Mouse (Mus musculus): Measurements from ENCODE around the gene Gpx1. TPM values are rescaled to one million over a fixed set of nuclear protein-coding genes. Genes with fewer than 3 reads are reported as not detected.
A peak's percentile ranks its signal among the peaks of the same experiment; 100 is the strongest.

Gpx1 gene
- polyA plus RNA-seq (2016; fragmentation: Nextera tagmentation; extraction: Ambion mirVana) = 5,938 and 5,957 TPM in 2 replicates

- H3K4me3 ChIP-seq = peak within 1 kb of the TSS; percentile 86
- WGBS (ENCODE audit: insufficient replicate concordance) = under 1% methylated on average over 49 of the region's 49 CpGs
- peaks cover 66% of the 10 kb centered on the region for H3K36me3 ChIP-seq
- peak; percentile 93 for ATAC-seq
- peak within 1 kb of the TSS; percentile 98 for H3K9ac ChIP-seq
- no peaks in the 10 kb centered on the region for H3K27me3 ChIP-seq (replicated peaks)
- H3K4me2 ChIP-seq = peak within 1 kb of the TSS; percentile 71
- H3K27ac ChIP-seq = peak within 1 kb of the TSS; percentile 100
- peaks cover 57% of the 10 kb centered on the region for H3K4me1 ChIP-seq
- no peaks in the 10 kb centered on the region for H3K9me3 ChIP-seq (replicated peaks)
Measured at GRCm38 (mm10) chr9:108338886-108339781, at the start of gene Gpx1. Gene Gpx1, plus strand, starts transcription at chr9:108338903.

GRCm38 (mm10) chr9:108289347-108289746 is 49.4 kb upstream of the Gpx1 start:
- peaks cover 23% of the 10 kb centered on the region for H3K4me1 ChIP-seq
- no peaks in the 10 kb centered on the region for H3K9me3 ChIP-seq (replicated peaks)
- H3K9ac ChIP-seq = peak overlapping the region; percentile 70; the same call in 1 of the 2 replicates
- H3K27ac ChIP-seq = peak overlapping the region; percentile 66; the same call in 1 of the 2 replicates
- peak overlapping the region; percentile 78 for H3K4me2 ChIP-seq
- 61% methylated on average over 2 of the region's 2 CpGs for WGBS (ENCODE audit: insufficient replicate concordance)
- H3K4me3 ChIP-seq = peak overlapping the region; percentile 66
- no peaks in the 10 kb centered on the region for H3K27me3 ChIP-seq (replicated peaks)
- no peaks in the 10 kb centered on the region for H3K36me3 ChIP-seq
- no peak for ATAC-seq

DNA sequence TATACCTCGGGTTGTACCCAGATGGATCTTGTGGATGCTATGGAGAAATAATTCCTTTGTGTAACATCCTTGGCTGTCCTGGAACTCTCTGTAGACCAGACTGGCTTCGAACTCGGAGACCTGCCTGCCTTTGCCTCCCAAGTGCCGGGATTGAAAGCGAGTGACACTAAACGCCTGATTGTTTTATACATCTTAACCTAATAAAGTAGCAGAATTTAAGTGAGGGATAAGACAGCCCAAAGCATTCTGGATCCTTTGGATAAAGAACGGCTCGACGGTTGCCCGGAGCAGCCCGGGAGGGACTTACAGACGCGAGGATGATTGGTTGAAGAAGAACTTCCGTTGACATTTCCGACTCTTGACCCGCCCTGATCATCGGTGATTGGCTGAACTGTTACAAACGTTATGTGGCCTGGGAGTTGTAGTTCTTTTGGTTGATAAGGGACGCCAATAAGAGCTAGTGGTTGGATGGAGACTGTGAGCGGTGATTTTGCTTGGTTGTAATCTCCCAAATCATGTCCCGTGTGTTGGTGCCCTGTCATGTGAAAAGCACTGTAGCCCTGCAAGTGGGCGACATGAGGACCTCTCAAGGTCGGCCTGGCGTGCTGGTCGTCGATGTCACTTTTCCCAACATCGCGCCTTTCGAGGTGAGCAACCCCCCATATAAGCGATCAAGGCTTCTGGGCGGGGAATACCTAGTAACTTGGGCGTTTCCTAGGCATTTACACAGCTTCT is 48.5 kb upstream of the Gpx1 start, which contains the start of gene Nicn1:
TSS of gene Nicn1 (plus strand) at position 414 of the 735 bp plus-strand sequence.
- peak within 1 kb of the TSS; percentile 66 for H3K27ac ChIP-seq
- H3K4me2 ChIP-seq = peak within 1 kb of the TSS; percentile 78
- no peaks in the 10 kb centered on the region for H3K9me3 ChIP-seq (replicated peaks)
- no peaks in the 10 kb centered on the region for H3K36me3 ChIP-seq
- H3K4me1 ChIP-seq = peaks cover 20% of the 10 kb centered on the region
- 2% methylated on average over 32 of the region's 32 CpGs for WGBS (ENCODE audit: insufficient replicate concordance)
- H3K27me3 ChIP-seq (replicated peaks) = no peaks in the 10 kb centered on the region
- H3K4me3 ChIP-seq = peak within 1 kb of the TSS; percentile 66
- ATAC-seq = peak; percentile 98
- peak within 1 kb of the TSS; percentile 70 for H3K9ac ChIP-seq

DNA sequence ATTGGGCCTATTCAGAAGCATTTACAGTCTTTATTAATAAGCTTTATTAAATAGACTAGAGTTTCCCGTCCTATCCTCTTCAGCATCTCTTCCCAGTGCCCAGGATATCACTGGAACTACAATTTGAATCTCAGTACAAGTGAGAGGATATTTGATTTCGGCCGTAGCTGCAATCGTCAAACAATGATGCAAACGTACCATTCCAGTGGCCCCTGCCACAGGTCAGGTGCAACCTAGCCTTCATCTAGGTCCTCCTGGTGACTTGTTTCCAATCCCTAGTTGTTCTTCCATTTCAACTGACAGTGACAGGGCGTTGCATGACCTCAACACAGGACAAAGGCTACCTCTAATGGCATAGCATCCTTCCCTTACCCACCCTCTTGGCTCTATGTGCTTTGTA is 47.9 kb upstream of the Gpx1 start:
- Histone ChIP-seq H3K4me3 (peak overlapping the region; percentile 66), H3K9ac (no peak overlapping the region), H3K36me3 (no peaks in the 10 kb centered on the region), H3K4me2 (peak overlapping the region; percentile 78), H3K9me3 (replicated peaks) (no peaks in the 10 kb centered on the region), H3K27ac (no peak overlapping the region), H3K4me1 (peaks cover 20% of the 10 kb centered on the region), H3K27me3 (replicated peaks) (0 out of 2 replicates have a peak, but pooled peaks cover 2% of the 10 kb centered on the region)
- no peak for ATAC-seq
- 47% methylated on average over 6 of the region's 6 CpGs for WGBS (ENCODE audit: insufficient replicate concordance)

- H3K9ac ChIP-seq = 0 out of 2 replicates have a peak within 1 kb of the TSS, but pooled peaks have one; percentile 22
- ATAC-seq = peak; percentile 69
- peaks cover 4% of the 10 kb centered on the region; the same call in 1 of the 2 replicates for H3K36me3 ChIP-seq
- peak within 1 kb of the TSS; percentile 61 for H3K27ac ChIP-seq
- H3K4me2 ChIP-seq = peak within 1 kb of the TSS; percentile 39
- 51% methylated on average over 18 of the region's 18 CpGs for WGBS (ENCODE audit: insufficient replicate concordance)
- 0 out of 2 replicates have a peak, but pooled peaks cover 4% of the 10 kb centered on the region for H3K27me3 ChIP-seq (replicated peaks)
- peak within 1 kb of the TSS; percentile 33 for H3K4me3 ChIP-seq
- H3K9me3 ChIP-seq (replicated peaks) = no peaks in the 10 kb centered on the region
- H3K4me1 ChIP-seq = peaks cover 3% of the 10 kb centered on the region; the same call in 1 of the 2 replicates
Measured at GRCm38 (mm10) chr9:108296453-108297355, 42.0 kb upstream of the Gpx1 start, which contains the start of gene Amt. Gene Amt, plus strand, starts transcription at chr9:108296853.

DNA sequence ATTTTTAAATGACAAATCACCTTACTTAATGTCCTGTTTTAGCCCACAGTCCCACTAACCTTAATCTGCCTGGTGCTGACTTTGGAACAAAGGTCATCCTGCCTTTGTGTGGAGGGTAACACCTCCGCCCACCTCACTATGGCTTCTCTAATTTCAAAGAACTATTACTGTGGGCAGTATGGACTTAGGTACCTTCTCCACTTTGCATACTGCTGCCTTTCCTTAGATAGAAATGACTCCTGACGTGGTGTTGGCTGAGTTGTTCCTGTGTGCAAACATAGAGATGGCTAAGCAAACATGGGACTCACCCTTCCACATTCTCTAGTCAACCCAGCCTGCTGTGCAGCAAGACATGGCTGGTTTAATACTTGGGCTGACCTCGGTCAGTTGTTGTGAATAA is 36.9 kb upstream of the Gpx1 start:
- Histone ChIP-seq H3K27me3 (replicated peaks) (no peaks in the 10 kb centered on the region), H3K36me3 (peaks cover 25% of the 10 kb centered on the region), H3K4me1 (peaks cover 19% of the 10 kb centered on the region), H3K9me3 (replicated peaks) (no peaks in the 10 kb centered on the region), H3K27ac (0 out of 2 replicates have a peak overlapping the region, but pooled peaks have one; percentile 5), H3K4me2 (no peak overlapping the region), H3K4me3 (no peak overlapping the region), H3K9ac (no peak overlapping the region)
- 76% methylated on average over 3 of the region's 3 CpGs for WGBS (ENCODE audit: insufficient replicate concordance)
- no peak for ATAC-seq

DNA sequence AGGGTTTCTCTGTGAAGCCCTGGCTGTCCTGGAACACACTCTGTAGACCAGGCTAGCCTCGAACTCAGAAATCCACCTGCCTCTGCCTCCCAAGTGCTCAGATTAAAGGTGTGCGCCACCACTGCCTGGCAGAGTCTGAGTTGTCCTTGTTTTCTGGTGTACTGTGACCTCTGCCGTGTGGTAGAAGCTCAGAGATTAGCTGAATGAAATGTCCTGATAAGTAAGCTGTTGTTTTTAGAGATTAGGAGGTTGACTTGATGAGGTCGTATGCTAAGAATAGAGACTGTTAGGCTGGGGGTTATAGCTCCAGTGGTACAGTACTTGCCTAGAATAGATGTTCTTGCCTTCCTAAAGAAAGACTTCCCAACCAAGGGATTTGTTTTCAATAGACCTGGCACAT is 34.0 kb upstream of the Gpx1 start:
- Histone ChIP-seq H3K27me3 (replicated peaks) (no peaks in the 10 kb centered on the region), H3K4me2 (peak overlapping the region; percentile 92), H3K36me3 (peaks cover 32% of the 10 kb centered on the region), H3K4me3 (peak overlapping the region; percentile 94), H3K4me1 (peaks cover 38% of the 10 kb centered on the region), H3K9ac (peak overlapping the region; percentile 92), H3K9me3 (replicated peaks) (no peaks in the 10 kb centered on the region), H3K27ac (peak overlapping the region; percentile 100)
- 43% methylated on average over 4 of the region's 4 CpGs for WGBS (ENCODE audit: insufficient replicate concordance)
- ATAC-seq = no peak

DNA sequence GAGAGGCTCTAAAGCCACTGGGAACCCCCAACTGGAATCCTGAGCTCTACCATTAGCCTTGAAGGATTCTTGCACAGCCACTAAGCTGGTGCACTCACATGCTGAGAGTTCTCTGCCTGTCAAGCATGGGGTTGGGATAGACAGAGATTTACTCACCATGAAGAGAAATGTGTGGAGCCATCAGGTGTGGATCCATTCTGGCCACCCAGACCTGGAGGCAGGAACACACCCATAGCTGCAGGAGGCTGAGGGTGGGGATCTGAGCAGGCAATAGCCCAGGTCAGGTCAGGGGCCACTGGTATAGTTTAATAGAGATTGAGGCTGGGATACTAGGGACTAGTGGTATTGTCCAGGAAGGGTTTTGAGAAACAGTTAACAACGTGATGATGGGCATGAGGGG is 33.5 kb upstream of the Gpx1 start:
- 0% methylated on average over 1 of the region's 1 CpGs for WGBS (ENCODE audit: insufficient replicate concordance)
- H3K9me3 ChIP-seq (replicated peaks) = no peaks in the 10 kb centered on the region
- H3K27me3 ChIP-seq (replicated peaks) = no peaks in the 10 kb centered on the region
- H3K9ac ChIP-seq = peak overlapping the region; percentile 92
- peaks cover 36% of the 10 kb centered on the region for H3K36me3 ChIP-seq
- peaks cover 43% of the 10 kb centered on the region for H3K4me1 ChIP-seq
- H3K27ac ChIP-seq = peak overlapping the region; percentile 100
- peak overlapping the region; percentile 94 for H3K4me3 ChIP-seq
- peak overlapping the region; percentile 92 for H3K4me2 ChIP-seq
- ATAC-seq = no peak; the same call in 1 of the 2 replicates

GRCm38 (mm10) chr9:108305629-108306520 is 32.8 kb upstream of the Gpx1 start, which contains the start of the genes Rhoa and Tcta:
Gene Rhoa, plus strand, starts transcription at chr9:108306129.
Gene Tcta, minus strand, starts transcription at chr9:108306160.
- Histone ChIP-seq H3K27me3 (replicated peaks) (no peaks in the 10 kb centered on the region), H3K4me2 (peak within 1 kb of the TSS; percentile 92), H3K36me3 (peaks cover 38% of the 10 kb centered on the region), H3K4me1 (peaks cover 49% of the 10 kb centered on the region), H3K9me3 (replicated peaks) (no peaks in the 10 kb centered on the region), H3K9ac (peak within 1 kb of the TSS; percentile 99), H3K27ac (peak within 1 kb of the TSS; percentile 100), H3K4me3 (peak within 1 kb of the TSS; percentile 94)
- under 1% methylated on average over 81 of the region's 81 CpGs for WGBS (ENCODE audit: insufficient replicate concordance)
- ATAC-seq = peak; percentile 88

- peak overlapping the region; percentile 100 for H3K27ac ChIP-seq
- H3K4me3 ChIP-seq = peak overlapping the region; percentile 94
- under 1% methylated on average over 51 of the region's 51 CpGs for WGBS (ENCODE audit: insufficient replicate concordance)
- peak; percentile 79 for ATAC-seq
- H3K27me3 ChIP-seq (replicated peaks) = no peaks in the 10 kb centered on the region
- H3K36me3 ChIP-seq = peaks cover 42% of the 10 kb centered on the region
- H3K9ac ChIP-seq = peak overlapping the region; percentile 99
- no peaks in the 10 kb centered on the region for H3K9me3 ChIP-seq (replicated peaks)
- H3K4me2 ChIP-seq = peak overlapping the region; percentile 92
- H3K4me1 ChIP-seq = peaks cover 52% of the 10 kb centered on the region
Measured at GRCm38 (mm10) chr9:108306571-108306980, 32.1 kb upstream of the Gpx1 start.

Measured in liver, embryonic 12.5 days (tissue).